Mouse (Mus musculus) spleen, adult 2 months (tissue): ENCODE results near the gene 1500009C09Rik.

ENCODE experiments used
- CTCF ChIP-seq: fragments of 200-500 bp; IDR thresholded peaks from 2 replicates; pipeline ENCODE4 v1.5.1; 2011; ENCODE audit warnings: mild to moderate bottlenecking, inconsistent platforms; ENCODE audit not compliant: insufficient read depth, insufficient read length, insufficient replicate concordance; ENCODE audit errors: extremely low read depth
- POLR2A ChIP-seq: fragments of 200-500 bp; IDR thresholded peaks from 2 replicates; pipeline ENCODE4 v1.6.1; 2011; ENCODE audit warnings: low read depth, low read length, inconsistent platforms

- no peak for TF ChIP-seq CTCF
- TF ChIP-seq POLR2A: no peak
These were observed 36.7 kb upstream of the 1500009C09Rik start for GRCm38 (mm10) chr15:82215332-82216046.
